Mouse (Mus musculus): ENCODE results near the gene Arl8a. TPM values are rescaled to one million over a fixed set of nuclear protein-coding genes. Genes with fewer than 3 reads are reported as not detected.

Arl8a gene
- polyA plus RNA-seq, 1 experiment: 2.0 TPM

- Histone ChIP-seq H3K27me3 (ENCODE audit: control insufficient read depth) (no peaks in the 10 kb centered on the region), H3K36me3 (ENCODE audit: control insufficient read depth) (peaks cover 15% of the 10 kb centered on the region), H3K9me3 (ENCODE audit: control insufficient read depth, low read length) (no peaks in the 10 kb centered on the region), H3K4me3 (replicated peaks) (no peak overlapping the region), H3K4me1 (ENCODE audit: control insufficient read depth) (peaks cover 6% of the 10 kb centered on the region)
- TF ChIP-seq TAL1 (IDR thresholded peaks at IDR 0.05; ENCODE audit: low read length): no peak
- TF ChIP-seq GATA1 (IDR thresholded peaks at IDR 0.05; ENCODE audit: low read length): no peak
Observed at GRCm38 (mm10) chr1:135159074-135159473, 12.4 kb downstream of the Arl8a start.

- Histone ChIP-seq H3K9me3 (ENCODE audit: control insufficient read depth, low read length) (no peaks in the 10 kb centered on the region), H3K27me3 (ENCODE audit: control insufficient read depth) (no peaks in the 10 kb centered on the region), H3K4me1 (ENCODE audit: control insufficient read depth) (peaks cover 2% of the 10 kb centered on the region), H3K4me3 (replicated peaks) (no peak overlapping the region), H3K36me3 (ENCODE audit: control insufficient read depth) (peaks cover 14% of the 10 kb centered on the region)
- TF ChIP-seq GATA1 (IDR thresholded peaks at IDR 0.05; ENCODE audit: low read length): no peak
- no peak for TF ChIP-seq TAL1 (IDR thresholded peaks at IDR 0.05; ENCODE audit: low read length)
Observed at GRCm38 (mm10) chr1:135159556-135160123, 13.0 kb downstream of the Arl8a start.

GRCm38 (mm10) chr1:135160411-135161050 is 13.9 kb downstream of the Arl8a start:
- Histone ChIP-seq H3K4me1 (ENCODE audit: control insufficient read depth) (no peaks in the 10 kb centered on the region), H3K9me3 (ENCODE audit: control insufficient read depth, low read length) (no peaks in the 10 kb centered on the region), H3K4me3 (replicated peaks) (no peak overlapping the region), H3K27me3 (ENCODE audit: control insufficient read depth) (no peaks in the 10 kb centered on the region), H3K36me3 (ENCODE audit: control insufficient read depth) (peaks cover 9% of the 10 kb centered on the region)
- TF ChIP-seq GATA1 (IDR thresholded peaks at IDR 0.05; ENCODE audit: low read length) (no peak), TAL1 (IDR thresholded peaks at IDR 0.05; ENCODE audit: low read length) (no peak)

GRCm38 (mm10) chr1:135162720-135163119 is 16.1 kb downstream of the Arl8a start:
- no peaks in the 10 kb centered on the region for H3K36me3 ChIP-seq (ENCODE audit: control insufficient read depth)
- peaks cover 2% of the 10 kb centered on the region for H3K27me3 ChIP-seq (ENCODE audit: control insufficient read depth)

GRCm38 (mm10) chr1:135167435-135167834 is 20.8 kb downstream of the Arl8a start, which contains the start of gene Gpr37l1:
Gene Gpr37l1 (minus strand): TSS chr1:135167681.
- no peak within 1 kb of the TSS for H3K4me3 ChIP-seq (replicated peaks)
- H3K4me1 ChIP-seq (ENCODE audit: control insufficient read depth): no peaks in the 10 kb centered on the region
- no peaks in the 10 kb centered on the region for H3K9me3 ChIP-seq (ENCODE audit: control insufficient read depth, low read length)
- TF ChIP-seq GATA1 (IDR thresholded peaks at IDR 0.05; ENCODE audit: low read length) (no peak), TAL1 (IDR thresholded peaks at IDR 0.05; ENCODE audit: low read length) (no peak)
- H3K36me3 ChIP-seq (ENCODE audit: control insufficient read depth): no peaks in the 10 kb centered on the region
- peaks cover 2% of the 10 kb centered on the region for H3K27me3 ChIP-seq (ENCODE audit: control insufficient read depth)

More at GRCm38 (mm10) chr1:135162720-135163119, 16.1 kb downstream of the Arl8a start:
- Histone ChIP-seq H3K9me3 (ENCODE audit: control insufficient read depth, low read length) (no peaks in the 10 kb centered on the region), H3K4me3 (replicated peaks) (no peak overlapping the region), H3K4me1 (ENCODE audit: control insufficient read depth) (no peaks in the 10 kb centered on the region)
- no peak for TF ChIP-seq GATA1 (IDR thresholded peaks at IDR 0.05; ENCODE audit: low read length)
- TF ChIP-seq TAL1 (IDR thresholded peaks at IDR 0.05; ENCODE audit: low read length): no peak

- no peak overlapping the region for H3K4me3 ChIP-seq (replicated peaks)
- no peaks in the 10 kb centered on the region for H3K36me3 ChIP-seq (ENCODE audit: control insufficient read depth)
- peaks cover 2% of the 10 kb centered on the region for H3K27me3 ChIP-seq (ENCODE audit: control insufficient read depth)
- TF ChIP-seq TAL1 (IDR thresholded peaks at IDR 0.05; ENCODE audit: low read length) (no peak), GATA1 (IDR thresholded peaks at IDR 0.05; ENCODE audit: low read length) (no peak)
- no peaks in the 10 kb centered on the region for H3K9me3 ChIP-seq (ENCODE audit: control insufficient read depth, low read length)
- no peaks in the 10 kb centered on the region for H3K4me1 ChIP-seq (ENCODE audit: control insufficient read depth)
Observed at GRCm38 (mm10) chr1:135168453-135169200, 22.0 kb downstream of the Arl8a start.

- peaks cover 2% of the 10 kb centered on the region for H3K27me3 ChIP-seq (ENCODE audit: control insufficient read depth)
- no peaks in the 10 kb centered on the region for H3K9me3 ChIP-seq (ENCODE audit: control insufficient read depth, low read length)
- H3K36me3 ChIP-seq (ENCODE audit: control insufficient read depth): no peaks in the 10 kb centered on the region
- H3K4me3 ChIP-seq (replicated peaks): no peak overlapping the region
- TF ChIP-seq TAL1 (IDR thresholded peaks at IDR 0.05; ENCODE audit: low read length) (no peak), GATA1 (IDR thresholded peaks at IDR 0.05; ENCODE audit: low read length) (no peak)
- no peaks in the 10 kb centered on the region for H3K4me1 ChIP-seq (ENCODE audit: control insufficient read depth)
Observed at GRCm38 (mm10) chr1:135169556-135170224, 23.1 kb downstream of the Arl8a start.

- Histone ChIP-seq H3K36me3 (ENCODE audit: control insufficient read depth) (no peaks in the 10 kb centered on the region), H3K27me3 (ENCODE audit: control insufficient read depth) (peaks cover 2% of the 10 kb centered on the region), H3K9me3 (ENCODE audit: control insufficient read depth, low read length) (no peaks in the 10 kb centered on the region), H3K4me3 (replicated peaks) (no peak overlapping the region), H3K4me1 (ENCODE audit: control insufficient read depth) (no peaks in the 10 kb centered on the region)
- TF ChIP-seq TAL1 (IDR thresholded peaks at IDR 0.05; ENCODE audit: low read length): no peak
- no peak for TF ChIP-seq GATA1 (IDR thresholded peaks at IDR 0.05; ENCODE audit: low read length)
Observed at GRCm38 (mm10) chr1:135170299-135170698, 23.7 kb downstream of the Arl8a start.

- Histone ChIP-seq H3K4me3 (replicated peaks) (no peak overlapping the region), H3K27me3 (ENCODE audit: control insufficient read depth) (peaks cover 2% of the 10 kb centered on the region), H3K36me3 (ENCODE audit: control insufficient read depth) (no peaks in the 10 kb centered on the region), H3K4me1 (ENCODE audit: control insufficient read depth) (no peaks in the 10 kb centered on the region), H3K9me3 (ENCODE audit: control insufficient read depth, low read length) (no peaks in the 10 kb centered on the region)
- no peak for TF ChIP-seq TAL1 (IDR thresholded peaks at IDR 0.05; ENCODE audit: low read length)
- TF ChIP-seq GATA1 (IDR thresholded peaks at IDR 0.05; ENCODE audit: low read length): no peak
Observed at GRCm38 (mm10) chr1:135171202-135171601, 24.6 kb downstream of the Arl8a start.
